Mouse (Mus musculus) embryonic facial prominence, embryonic 14.5 days (tissue): Measurements from ENCODE around the gene Grin1. TPM values are rescaled to one million over a fixed set of nuclear protein-coding genes. Genes with fewer than 3 reads are reported as not detected.

Experiments
- ATAC-seq: fragments of 200-750 bp; cut with Nextera tagmentation; 2 replicates; pipeline ENCODE4 v1.8.0; 2017; ENCODE audit warnings: low read depth, moderate number of reproducible peaks, moderate TSS enrichment
- DNase-seq: peaks from one replicate; pipeline ENCODE4 v3.0.0-alpha.2; 2015; ENCODE audit warnings: low spot score
- H3K27ac ChIP-seq: fragments of 300-500 bp; sonication (generic); replicated peaks from 2 replicates; pipeline ENCODE4 v1.5.1; 2014; ENCODE audit warnings: low read depth, mild to moderate bottlenecking, low read length, moderate library complexity
- H3K27me3 ChIP-seq: fragments of 300-500 bp; sonication (generic); replicated peaks from 2 replicates; pipeline ENCODE4 v1.6.1; 2014; ENCODE audit warnings: low read length; ENCODE audit not compliant: control insufficient read depth, insufficient read depth
- H3K36me3 ChIP-seq: fragments of 300-500 bp; sonication (generic); 2 replicates; pipeline ENCODE4 v1.6.1; 2014; ENCODE audit warnings: low read length, mixed read lengths; ENCODE audit not compliant: control insufficient read depth, insufficient read depth
- H3K4me1 ChIP-seq: fragments of 300-500 bp; sonication (generic); 2 replicates; pipeline ENCODE4 v1.6.1; 2014; ENCODE audit warnings: antibody characterized with exemption, low read length; ENCODE audit not compliant: control insufficient read depth, insufficient read depth
- H3K4me2 ChIP-seq: fragments of 300-500 bp; sonication (generic); 2 replicates; pipeline ENCODE4 v1.6.1; 2014; ENCODE audit warnings: low read depth, mild to moderate bottlenecking, low read length, moderate library complexity, mixed read lengths
- H3K4me3 ChIP-seq: fragments of 300-500 bp; sonication (generic); 2 replicates; pipeline ENCODE4 v1.5.1; 2014; ENCODE audit warnings: low read depth, mild to moderate bottlenecking, low read length
- H3K9ac ChIP-seq: fragments of 300-500 bp; sonication (generic); 2 replicates; pipeline ENCODE4 v1.6.1; 2014; ENCODE audit warnings: low read depth, mild to moderate bottlenecking, low read length, moderate library complexity, mixed read lengths
- H3K9me3 ChIP-seq: fragments of 300-500 bp; sonication (generic); 2 replicates; pipeline ENCODE4 v1.6.1; 2016; ENCODE audit warnings: low read length; ENCODE audit not compliant: control insufficient read depth
- WGBS: fragments of 180-500 bp; shearing (Covaris S2); extraction: QIAGEN DNeasy Blood & Tissue Kit; methylation state at CpG from one replicate; pipeline ENCODE4 v1.1.7; 2014; 5-methylcytosine and 5-hydroxymethylcytosine counted together
- polyA plus RNA-seq: library from polyadenylated mRNA; unstranded; fragments of >200 nt; fragmentation: Nextera tagmentation; extraction: Ambion mirVana; gene quantifications from 2 replicates; pipeline ENCODE4 v1.2.1, GENCODE M21; 2014

Gene Grin1
- polyA plus RNA-seq, 1 experiment from 2014 or later, result 1.7 TPM

DNA sequence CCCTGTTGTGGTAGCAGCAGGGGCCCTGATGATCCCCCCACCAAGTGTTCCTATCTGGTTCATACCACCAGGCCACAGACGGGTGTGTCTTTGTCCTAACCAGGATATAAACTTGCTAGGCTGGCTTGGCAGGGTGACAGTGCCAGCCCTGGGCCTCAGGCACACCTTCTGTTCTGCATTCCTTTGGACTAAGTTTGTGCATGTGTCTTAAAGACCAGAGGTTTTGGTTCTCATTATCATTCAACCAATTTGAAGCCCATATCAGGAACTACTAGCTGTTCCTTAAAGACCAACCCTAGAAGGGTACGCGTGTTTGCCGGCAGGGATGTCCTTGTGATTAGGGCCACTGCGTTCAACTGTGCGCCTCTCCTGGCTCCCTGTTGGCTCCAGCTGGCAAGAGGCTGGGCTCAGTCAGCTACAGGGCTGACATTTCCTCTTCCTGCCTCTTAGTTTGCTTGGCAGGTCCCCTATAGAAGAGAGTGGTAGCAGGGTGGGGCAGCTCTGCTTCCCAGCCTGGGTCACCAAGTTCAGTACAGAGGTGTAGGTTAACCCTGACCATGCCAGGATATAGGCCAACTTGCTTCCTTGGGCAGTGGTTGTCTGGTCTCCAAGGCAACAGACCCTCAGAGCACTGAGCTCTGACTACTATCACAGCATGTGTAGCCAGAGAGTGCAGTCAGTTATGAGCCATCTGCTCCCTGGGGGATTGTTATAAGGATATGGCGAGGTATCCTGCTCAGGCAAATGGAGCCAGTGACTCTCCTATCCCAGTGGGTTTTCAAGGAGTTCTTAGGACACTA is 31.9 kb downstream of the Grin1 start:
- peak overlapping the region; percentile 81 for H3K27ac ChIP-seq
- H3K36me3 ChIP-seq, result peaks cover 43% of the 10 kb centered on the region
- WGBS, result 58% methylated on average over 7 of the region's 7 CpGs
- peak; percentile 80 for ATAC-seq
- H3K4me3 ChIP-seq, result no peak overlapping the region
- no peaks in the 10 kb centered on the region for H3K4me1 ChIP-seq
- peaks cover 44% of the 10 kb centered on the region for H3K27me3 ChIP-seq
- DNase-seq, result peak; percentile 86
- H3K9ac ChIP-seq, result no peak overlapping the region
- H3K4me2 ChIP-seq, result no peak overlapping the region
- H3K9me3 ChIP-seq, result no peaks in the 10 kb centered on the region

DNA sequence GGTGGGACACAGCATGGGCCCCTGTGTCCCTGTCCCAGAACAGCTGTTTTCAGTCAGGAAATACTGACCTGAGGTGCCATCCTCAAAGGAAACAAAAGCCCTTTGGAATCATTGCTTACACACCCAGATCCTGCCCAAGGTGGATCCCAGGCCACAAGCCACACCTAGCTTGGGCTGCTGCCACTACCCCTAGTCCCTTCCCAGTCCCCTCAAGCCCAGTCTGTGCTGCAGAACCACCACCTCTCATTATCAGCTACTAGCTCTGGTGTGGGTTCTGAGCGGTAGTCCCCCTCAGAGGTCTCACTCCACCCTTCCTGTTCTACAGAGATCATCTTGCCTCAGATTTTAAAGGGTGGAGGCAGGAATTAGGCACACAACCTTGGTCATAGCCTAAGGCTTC is 32.7 kb downstream of the Grin1 start:
- ATAC-seq (peak; percentile 28; the same call in 1 of the 2 replicates), DNase-seq (no peak)
- Histone ChIP-seq H3K36me3 (peaks cover 49% of the 10 kb centered on the region), H3K4me3 (no peak overlapping the region), H3K9me3 (no peaks in the 10 kb centered on the region), H3K4me1 (no peaks in the 10 kb centered on the region), H3K27me3 (peaks cover 37% of the 10 kb centered on the region), H3K4me2 (no peak overlapping the region), H3K9ac (no peak overlapping the region), H3K27ac (peak overlapping the region; percentile 81)
- 43% methylated on average over 1 of the region's 1 CpGs for WGBS

- 0 out of 2 replicates have a peak overlapping the region, but pooled peaks have one; percentile 81 for H3K27ac ChIP-seq
Observed at GRCm38 (mm10) chr2:25285551-25285950, 33.4 kb downstream of the Grin1 start.

GRCm38 (mm10) chr2:25278928-25279882 is 39.8 kb downstream of the Grin1 start:
- Histone ChIP-seq H3K9me3 (no peaks in the 10 kb centered on the region), H3K27ac (no peak overlapping the region), H3K27me3 (no peaks in the 10 kb centered on the region), H3K36me3 (peaks cover 97% of the 10 kb centered on the region), H3K4me1 (no peaks in the 10 kb centered on the region), H3K4me2 (no peak overlapping the region), H3K9ac (no peak overlapping the region), H3K4me3 (no peak overlapping the region)
- DNase-seq (peak; percentile 83), ATAC-seq (0 out of 2 replicates have a peak, but pooled peaks have one; percentile 44)
- 64% methylated on average over 13 of the region's 13 CpGs for WGBS

More at GRCm38 (mm10) chr2:25285551-25285950, 33.4 kb downstream of the Grin1 start:
- Histone ChIP-seq H3K4me1 (no peaks in the 10 kb centered on the region), H3K27me3 (peaks cover 29% of the 10 kb centered on the region), H3K4me2 (no peak overlapping the region), H3K9ac (no peak overlapping the region), H3K9me3 (no peaks in the 10 kb centered on the region), H3K36me3 (peaks cover 56% of the 10 kb centered on the region), H3K4me3 (no peak overlapping the region)
- no peak for DNase-seq
- ATAC-seq, result no peak
- WGBS, result 90% methylated on average over 2 of the region's 2 CpGs

- 32% methylated on average over 16 of the region's 16 CpGs for WGBS
- peak overlapping the region; percentile 83 for H3K4me2 ChIP-seq
- DNase-seq, result no peak
- no peaks in the 10 kb centered on the region for H3K9me3 ChIP-seq
- H3K9ac ChIP-seq, result peak overlapping the region; percentile 84
- peak overlapping the region; percentile 84 for H3K4me3 ChIP-seq
- ATAC-seq, result no peak
- no peaks in the 10 kb centered on the region for H3K27me3 ChIP-seq
- peaks cover 17% of the 10 kb centered on the region for H3K4me1 ChIP-seq
- peak overlapping the region; percentile 65; the same call in 1 of the 2 replicates for H3K27ac ChIP-seq
- peaks cover 70% of the 10 kb centered on the region for H3K36me3 ChIP-seq
Observed at GRCm38 (mm10) chr2:25273010-25273409, 46.0 kb downstream of the Grin1 start.

DNA sequence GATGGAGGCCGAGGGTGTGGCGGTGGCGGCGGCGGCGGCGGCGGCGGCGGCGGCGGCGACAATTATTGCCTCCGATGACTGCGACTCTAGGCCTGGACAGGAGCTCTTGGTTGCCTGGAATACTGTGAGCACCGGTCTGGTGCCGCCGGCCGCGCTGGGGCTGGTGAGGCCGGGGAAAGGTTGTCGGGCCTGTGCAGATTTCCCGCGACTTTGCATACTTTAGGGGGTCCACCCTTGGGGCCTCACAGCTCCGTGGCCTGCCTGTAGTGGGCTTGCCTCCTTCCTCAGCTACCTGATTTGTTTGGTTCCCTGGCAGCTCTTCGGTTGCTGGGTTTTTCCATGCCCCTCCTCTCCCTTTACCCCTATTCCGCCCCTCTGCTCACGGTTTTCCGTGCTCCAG is 46.5 kb downstream of the Grin1 start:
- Histone ChIP-seq H3K36me3 (peaks cover 65% of the 10 kb centered on the region), H3K27me3 (no peaks in the 10 kb centered on the region), H3K4me2 (peak overlapping the region; percentile 83), H3K9me3 (no peaks in the 10 kb centered on the region), H3K4me1 (peaks cover 17% of the 10 kb centered on the region), H3K4me3 (peak overlapping the region; percentile 84), H3K27ac (peak overlapping the region; percentile 65; the same call in 1 of the 2 replicates), H3K9ac (peak overlapping the region; percentile 84)
- ATAC-seq (peak; percentile 47), DNase-seq (no peak)
- 2% methylated on average over 5 of the region's 29 CpGs for WGBS

DNA sequence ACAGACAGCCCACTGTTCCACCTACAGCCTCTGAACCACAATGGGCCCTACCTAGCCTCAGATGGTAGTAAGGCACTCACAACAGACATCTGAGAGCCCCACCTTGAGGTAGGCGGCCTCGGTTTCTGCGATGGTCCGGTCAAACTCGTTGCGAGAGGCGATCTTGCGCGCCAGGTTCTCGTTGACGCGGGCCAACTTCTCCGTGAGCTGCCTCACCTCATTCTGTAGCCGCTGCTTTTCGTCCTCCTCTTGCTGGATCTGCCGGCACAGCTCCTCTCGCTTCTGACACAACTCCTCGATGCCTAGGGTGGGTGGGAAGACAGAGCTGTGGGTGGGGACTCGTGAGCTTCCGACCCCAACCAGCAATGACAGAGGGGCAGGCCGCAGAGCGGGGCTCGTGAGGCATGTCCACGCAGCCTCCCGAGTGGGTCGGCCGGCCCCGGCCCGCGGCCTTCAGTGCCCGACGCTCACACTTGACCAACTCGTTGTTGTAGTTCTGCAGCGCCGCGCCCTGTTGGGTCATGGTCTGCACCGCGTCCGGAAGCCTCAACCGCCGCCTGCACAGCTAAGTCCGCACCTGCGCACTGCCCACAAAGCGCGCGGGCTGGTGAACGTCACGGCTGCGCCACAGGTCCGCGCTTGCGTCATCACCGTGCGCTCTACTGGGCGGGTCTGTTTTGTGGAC is 47.0 kb downstream of the Grin1 start, which contains the start of the genes Ssna1 and Anapc2:
Gene Ssna1 (minus strand): TSS at position 612 of the 685 bp plus-strand sequence.
Gene Anapc2 (plus strand): TSS at position 652 of the 685 bp plus-strand sequence.
- WGBS, result under 1% methylated on average over 37 of the region's 55 CpGs
- Histone ChIP-seq H3K9ac (peak within 1 kb of the TSS; percentile 84), H3K27me3 (no peaks in the 10 kb centered on the region)

More for the DNA sequence above, 47.0 kb downstream of the Grin1 start, which contains the start of the genes Ssna1 and Anapc2:
- Histone ChIP-seq H3K4me1 (peaks cover 17% of the 10 kb centered on the region), H3K27ac (peak within 1 kb of the TSS; percentile 65), H3K4me2 (peak within 1 kb of the TSS; percentile 83), H3K4me3 (peak within 1 kb of the TSS; percentile 84), H3K9me3 (no peaks in the 10 kb centered on the region), H3K36me3 (peaks cover 59% of the 10 kb centered on the region)
- ATAC-seq, result peak; percentile 97
- DNase-seq, result peak; percentile 98
